Mouse (Mus musculus) brain, embryonic 18.5 days (tissue): ENCODE measurements around the gene Tlcd2.
"Not testable (repeated sequence)": the region's sequence is repeated elsewhere in the genome, so short reads cannot be mapped to it uniquely, and the experiment has no call there.

Experiments
- DNase-seq: peaks from one replicate; pipeline ENCODE4 v3.0.0-alpha.2; 2012; ENCODE audit warnings: low read depth, low spot score

Gene Tlcd2

DNA sequence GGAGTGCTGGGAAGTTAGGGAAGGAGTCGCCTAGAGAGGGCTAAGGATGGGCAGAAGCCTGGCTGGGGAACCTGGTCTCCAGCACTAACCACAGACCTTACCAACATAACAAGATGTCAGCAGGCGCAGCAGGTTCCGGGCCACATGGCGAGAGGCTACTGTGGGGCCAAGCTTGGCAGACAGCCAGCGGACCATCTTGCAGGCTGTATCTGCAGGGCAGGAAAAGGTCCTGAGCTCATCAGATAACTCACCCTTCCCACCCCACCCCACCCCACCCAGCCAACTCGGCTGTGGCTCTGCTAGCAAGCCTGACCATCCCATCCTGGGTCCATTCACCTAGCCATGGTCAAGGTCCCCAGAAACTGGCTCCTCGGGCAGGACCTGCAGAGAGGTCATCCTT lies 11.8 kb upstream of the Tlcd2 start:
- DNase-seq = no peak

DNA sequence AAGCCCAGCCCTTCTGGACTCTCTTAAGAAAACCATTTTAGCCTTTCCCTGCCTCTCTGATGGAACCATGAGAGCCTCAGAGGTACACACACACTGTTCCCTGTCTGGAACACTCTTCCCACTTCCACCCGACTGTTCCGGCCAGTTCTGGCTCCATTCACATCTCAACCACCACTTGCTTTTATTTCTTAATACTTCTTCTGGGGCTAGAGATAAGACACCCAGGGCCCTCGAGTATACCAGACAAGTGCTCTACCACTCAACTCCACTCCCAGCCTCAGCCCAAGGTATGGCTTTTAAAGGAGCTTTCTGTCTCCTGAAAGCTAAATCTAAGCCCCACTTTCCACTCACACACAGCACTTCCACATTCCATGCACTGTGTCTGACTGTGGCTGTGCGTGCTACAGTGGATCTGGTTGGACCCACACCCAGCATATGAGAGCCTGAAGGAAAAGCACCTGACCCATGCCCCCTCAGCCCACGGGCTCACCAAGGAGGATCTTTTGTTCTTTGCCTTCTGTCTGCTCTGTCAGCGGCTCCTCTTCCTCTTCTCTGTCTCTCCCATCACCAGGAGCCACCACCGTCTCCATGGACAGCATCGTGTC lies 11.1 kb upstream of the Tlcd2 start:
- DNase-seq = no peak

DNA sequence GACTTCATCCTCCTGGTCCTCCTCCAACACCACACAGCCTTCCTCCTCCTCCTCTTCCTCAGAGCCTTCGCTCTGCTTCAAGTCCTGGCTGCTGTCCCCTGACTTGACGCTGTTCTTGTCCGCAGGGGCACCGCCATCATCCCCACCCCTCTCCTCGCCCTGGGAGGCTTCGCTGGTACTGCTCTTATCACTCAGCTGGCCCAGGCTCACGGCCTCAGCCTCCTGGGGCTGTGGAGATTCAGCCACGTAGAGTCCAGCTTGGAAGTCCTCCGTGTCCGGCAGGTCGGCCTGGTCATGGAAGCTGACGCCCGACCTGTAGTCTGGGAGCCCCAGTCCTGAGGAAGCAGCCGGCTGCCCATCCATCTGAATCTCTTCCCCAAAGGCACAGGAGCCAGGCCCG lies 10.6 kb upstream of the Tlcd2 start:
- DNase-seq = no peak

DNA sequence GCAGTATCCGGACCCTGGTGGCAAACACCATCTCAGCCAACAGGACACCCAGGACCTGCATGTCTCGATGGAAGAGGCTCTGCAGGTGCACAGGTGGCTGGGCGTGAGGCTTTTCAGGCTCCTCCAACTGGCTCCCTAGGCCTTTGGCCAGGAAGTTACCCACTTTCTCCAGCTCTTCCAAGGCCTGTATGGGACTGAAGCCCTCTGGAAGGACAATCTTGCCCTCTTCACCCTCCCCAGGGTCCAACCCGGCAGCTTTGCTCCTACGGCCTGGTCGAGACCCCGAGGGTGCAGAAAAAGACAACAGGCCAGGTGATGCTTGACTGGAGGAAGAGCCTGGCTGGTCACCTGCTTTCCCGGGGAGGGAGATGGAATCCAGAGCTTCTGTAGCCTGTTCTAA lies 9.4 kb upstream of the Tlcd2 start:
- no peak for DNase-seq

DNA sequence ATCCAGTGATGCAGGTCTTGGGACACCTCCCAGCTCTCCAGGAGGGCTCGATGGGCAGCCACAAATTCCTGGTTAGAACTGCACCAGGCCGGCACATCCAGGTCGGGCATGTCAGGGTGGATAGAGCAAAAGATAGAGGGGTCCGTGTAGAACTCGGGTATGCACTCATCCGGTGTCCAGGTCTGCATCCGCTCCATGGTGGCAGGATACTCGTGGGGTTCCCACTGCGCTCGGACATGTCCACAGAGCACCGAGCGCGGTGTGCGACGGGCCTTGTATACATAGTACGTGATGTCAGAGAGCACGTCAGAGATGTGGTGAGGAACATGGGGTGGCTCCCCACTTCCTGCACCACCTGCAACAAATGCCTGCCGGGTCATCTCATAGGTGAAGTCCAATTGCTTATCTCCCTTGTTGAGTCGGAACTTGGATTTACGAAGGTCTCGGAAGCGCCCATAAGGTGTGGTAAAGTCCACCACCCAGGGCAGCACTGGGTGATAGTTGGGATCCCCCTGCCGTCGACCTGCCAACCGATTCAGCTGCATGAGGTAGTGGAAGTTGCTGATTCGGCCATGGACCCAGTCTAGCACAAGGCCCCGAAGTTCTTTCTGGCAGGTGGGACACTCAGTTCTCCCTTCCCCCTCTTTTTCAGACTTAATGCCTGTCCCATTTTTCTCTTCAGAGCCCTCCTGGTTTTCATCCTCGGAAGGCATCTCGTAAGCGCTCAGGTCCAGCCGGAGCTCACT lies 8.5 kb upstream of the Tlcd2 start:
- no peak for DNase-seq

DNA sequence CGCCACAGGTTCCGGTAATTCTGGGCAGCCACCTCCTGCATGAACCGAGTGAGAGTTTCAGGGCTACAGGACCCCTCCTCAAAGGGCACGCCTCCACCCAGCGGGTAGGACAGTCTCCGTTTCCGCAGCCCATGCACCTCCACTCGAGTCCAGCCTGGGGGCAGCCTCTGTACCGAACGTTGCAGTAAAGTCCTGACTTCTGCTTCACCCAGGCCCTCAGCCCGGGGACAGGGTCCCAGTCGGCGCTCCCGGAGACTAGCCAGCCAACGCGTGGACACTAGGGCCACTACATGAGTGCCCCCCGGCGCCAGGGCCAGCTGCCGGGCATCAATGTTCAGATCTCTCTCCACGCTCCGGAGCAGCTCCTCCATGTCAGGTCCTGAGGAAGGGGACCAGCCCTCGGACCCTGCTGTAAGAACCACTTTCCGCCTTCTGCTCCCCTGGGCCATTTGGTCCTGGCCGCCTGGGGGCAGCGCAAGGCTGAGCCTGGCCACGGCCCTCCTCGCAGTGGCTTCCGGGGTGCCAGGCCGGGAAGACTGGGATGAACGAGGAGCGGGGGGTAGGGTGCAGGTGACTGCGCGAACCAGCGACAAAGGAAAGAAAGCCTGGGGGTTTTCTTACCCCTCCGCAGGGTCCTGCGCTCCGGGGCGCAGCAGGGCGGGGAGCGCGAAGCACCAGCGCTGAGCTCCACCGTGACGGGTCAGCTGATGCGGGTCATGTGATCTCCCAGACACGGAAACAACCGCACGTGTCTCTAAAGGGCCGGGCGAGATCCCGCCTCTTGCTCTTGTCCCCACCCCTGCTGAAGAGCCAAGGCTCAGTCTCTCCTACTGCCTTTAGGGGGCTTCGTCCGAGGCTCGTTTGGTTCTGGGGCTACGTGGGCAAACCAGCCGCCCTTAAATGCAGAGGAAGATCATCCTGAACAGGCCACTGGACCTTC lies 7.3 kb upstream of the Tlcd2 start, which contains the start of gene Wdr81:
Gene Wdr81 (minus strand): TSS at position 727 of the 940 bp plus-strand sequence.
- peak; percentile 81 for DNase-seq

DNA sequence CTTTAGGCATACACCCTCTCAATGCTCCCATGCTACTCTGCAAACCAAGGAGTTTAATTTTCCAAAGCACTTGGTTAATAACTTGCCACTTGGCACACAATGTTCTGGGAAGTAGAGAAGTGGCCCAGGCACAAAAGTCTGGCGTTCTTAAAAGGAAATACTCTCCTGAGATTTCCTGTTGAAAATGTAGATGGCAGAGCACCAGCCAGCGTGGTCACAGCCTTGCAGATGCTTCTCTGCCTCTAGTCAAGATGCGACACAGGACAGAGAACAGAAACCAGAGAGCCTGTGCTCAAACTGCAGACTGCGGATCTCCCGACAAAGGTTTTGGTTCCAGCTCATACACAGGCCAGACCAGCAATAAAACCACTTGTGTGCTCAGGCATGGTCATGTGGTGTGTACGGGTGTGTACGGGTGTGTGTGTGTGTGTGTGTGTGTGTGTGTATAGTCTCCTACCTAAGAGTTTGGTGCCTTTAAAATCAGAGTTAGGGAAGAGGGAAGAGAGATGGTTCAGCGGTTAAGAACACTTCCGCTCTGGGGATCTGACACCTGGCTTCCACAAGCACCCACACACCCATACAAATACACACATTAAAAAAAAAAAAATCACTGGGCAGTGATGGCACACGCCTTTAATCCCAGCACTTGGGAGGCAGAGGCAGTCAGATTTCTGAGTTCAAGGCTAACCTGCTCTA lies 6.3 kb upstream of the Tlcd2 start:
- no peak for DNase-seq

DNA sequence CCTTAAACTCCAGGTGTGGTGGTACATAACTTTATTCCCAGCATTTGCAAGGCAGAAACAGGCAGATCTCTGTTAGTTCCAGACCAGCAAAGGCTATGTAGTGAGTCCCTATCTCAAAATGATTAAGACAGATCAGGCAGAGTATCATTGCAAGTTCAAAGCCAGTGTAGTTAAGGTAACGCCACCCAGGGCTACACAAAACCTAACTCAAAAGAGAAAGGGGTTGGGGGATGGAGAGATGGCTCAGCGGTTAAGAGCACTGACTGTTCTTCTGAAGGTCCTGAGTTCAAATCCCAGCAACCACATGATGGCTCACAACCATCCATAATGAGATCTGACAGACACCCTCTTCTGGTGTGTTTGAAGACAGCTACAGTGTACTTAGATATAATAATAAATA lies 5.5 kb upstream of the Tlcd2 start:
- not testable (repeated sequence) for DNase-seq

DNA sequence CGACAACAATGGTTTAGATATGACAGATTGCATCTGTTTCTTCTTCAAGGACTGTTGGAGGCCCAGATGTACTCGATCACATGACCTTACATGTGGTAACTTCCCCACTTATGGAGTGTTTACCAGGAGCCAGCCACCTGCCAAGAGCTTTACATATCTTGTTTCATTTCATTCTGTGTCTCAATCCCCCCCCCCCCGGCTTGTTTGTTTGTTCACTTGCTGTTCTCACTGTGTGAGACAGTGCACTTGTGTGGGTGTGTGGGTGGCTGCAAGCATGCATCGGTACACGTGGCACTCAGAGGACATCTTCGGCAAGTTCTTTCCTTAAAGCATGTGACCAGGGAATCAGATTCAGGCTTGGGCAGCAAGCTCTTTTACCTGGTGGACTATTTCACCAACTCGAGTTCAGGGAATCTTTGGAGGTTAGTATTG lies 5.1 kb upstream of the Tlcd2 start:
- DNase-seq = no peak

DNA sequence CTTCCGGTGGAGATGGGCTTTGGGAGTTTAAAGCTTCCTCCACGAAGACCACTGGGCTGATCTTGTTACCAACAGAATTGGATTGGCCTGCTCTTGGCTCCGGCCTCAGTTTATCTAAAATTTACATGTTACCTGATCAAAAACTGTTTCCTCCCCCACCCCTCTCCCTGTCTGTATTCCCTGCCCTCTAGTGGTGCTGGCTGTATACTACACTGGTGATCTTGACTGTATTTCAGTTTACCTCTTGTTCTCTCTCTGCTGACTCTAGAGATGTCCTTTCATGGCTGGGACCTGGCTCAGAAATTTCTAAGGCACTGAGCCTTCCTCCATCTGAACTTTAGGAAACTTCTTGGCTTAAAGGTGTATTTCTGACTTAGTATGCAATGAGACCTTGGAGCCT lies 3.3 kb upstream of the Tlcd2 start:
- no peak for DNase-seq

DNA sequence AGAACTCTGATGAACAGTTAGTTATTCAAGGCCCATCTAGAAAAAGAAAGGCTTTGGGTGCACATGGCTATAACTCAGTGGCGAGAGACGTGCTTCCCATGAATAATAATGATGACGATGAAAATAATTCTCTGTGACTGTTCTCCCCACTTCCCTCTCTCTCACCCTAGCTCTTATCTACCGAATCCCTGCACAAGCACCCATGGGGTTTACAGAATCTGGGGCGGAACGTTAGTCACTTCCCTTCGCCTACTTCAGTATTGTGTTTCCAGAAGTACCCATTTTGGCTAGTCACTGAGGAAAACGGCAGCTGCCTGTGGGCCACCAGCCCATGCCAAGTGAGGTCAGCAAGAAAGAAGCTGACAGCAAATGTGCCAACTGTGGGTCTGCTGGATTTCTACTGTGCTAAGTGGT lies 2.9 kb upstream of the Tlcd2 start:
- DNase-seq = no peak

DNA sequence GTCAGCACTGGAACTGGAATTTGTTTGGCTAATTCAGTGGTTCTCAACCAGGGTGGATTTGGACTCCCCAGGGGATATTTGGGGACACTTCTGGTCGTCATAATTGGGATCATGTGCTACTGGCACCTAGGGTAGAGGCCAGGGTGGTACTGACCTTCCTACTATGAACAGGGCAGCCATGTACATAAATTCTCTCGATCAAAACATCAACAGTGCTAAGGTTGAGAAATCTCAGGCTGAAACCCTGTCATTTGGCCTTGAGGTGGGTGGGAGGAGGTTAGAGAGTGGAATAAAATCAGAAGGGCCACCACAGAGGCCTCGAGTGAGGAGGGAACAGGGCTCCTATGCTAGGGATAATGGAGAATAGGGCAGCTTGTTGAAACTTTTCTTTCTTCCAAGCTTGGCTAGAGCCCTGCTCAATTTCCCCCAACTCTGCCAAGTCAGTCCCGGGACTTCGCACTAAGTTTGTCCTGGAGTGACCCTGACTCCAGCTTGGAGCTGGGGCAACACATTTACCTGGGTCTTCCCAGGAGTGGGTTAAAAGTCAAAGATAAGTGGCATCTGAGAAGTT lies 2.3 kb upstream of the Tlcd2 start:
- no peak for DNase-seq

DNA sequence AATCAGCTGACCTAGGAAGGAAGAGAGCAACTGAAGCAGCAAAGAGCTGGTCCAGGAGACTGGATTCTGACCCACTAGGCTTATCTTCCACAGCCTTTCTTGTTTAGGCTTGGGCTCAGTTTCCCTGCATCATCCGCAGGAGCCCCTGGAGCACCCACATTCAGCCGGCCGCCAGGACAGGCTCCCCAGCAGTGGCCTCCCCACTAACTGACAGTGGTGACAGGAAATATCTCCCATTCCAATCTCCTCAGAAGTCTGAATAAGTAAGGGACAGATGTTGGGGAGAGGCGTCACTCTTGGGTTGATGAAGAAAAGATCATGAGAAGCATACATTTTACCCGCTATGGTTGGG lies 1.8 kb upstream of the Tlcd2 start:
- no peak for DNase-seq

DNA sequence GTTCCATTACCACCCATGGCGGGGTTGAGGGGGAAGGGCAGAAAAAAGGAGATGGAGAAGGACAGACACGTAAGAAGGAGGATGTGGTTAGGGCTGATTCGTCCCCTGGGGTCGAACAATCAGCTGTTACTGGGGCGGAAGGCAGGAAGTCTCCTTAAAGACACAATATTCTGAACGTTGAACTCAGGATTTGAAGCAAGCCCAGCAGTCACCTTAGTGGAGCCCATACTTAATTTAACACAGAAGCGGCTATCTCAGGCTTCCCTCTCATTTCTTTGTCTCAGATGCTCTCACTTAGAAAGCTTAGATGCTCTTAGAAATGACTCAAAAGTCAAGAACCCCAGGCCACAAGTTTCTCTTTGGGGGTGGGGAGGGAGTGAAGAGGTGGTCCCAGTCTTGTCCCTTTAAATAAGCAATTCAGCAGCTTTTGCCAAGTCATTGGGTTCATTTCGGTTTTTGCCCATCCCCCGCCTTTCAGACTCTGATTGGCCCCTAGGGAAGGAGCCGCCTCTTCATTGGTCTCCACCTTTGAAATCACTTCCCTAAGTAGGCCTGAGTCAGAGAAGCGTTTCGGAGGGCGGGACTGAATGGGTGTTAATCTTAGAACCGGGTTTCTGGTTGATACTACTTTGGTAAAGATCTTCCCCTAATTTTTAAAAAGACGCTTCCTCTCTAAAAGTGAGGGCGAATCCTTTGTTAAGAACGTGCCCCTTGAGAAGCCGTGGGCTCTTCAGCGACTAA lies 1.2 kb upstream of the Tlcd2 start:
- peak; percentile 82 for DNase-seq

DNA sequence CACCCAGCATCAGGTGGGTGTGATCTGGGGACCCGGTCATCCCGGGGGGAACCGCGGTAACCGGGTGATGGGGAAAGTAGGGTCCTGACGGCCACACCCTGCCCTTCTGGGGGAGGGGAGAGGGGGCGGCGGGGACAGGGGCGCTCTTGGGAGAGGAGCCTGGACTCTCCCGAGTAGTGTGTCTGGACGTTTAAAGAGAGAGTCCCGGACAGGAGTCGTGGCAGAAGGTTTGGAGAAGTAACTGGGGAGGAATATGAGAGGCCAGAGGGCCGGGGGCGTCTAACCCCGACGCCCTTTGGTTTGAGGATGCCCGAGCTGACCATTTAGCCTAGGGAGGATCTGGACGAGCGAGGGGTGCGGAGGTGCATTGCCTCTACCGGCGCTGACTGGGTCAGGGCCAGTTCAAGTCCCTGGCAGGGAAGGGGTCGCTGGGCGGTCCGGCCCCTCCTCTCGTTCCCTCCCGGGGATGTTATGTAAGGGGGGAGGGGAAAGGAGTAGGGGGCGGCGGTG lies 283 bp downstream of the Tlcd2 start:
- no peak for DNase-seq

DNA sequence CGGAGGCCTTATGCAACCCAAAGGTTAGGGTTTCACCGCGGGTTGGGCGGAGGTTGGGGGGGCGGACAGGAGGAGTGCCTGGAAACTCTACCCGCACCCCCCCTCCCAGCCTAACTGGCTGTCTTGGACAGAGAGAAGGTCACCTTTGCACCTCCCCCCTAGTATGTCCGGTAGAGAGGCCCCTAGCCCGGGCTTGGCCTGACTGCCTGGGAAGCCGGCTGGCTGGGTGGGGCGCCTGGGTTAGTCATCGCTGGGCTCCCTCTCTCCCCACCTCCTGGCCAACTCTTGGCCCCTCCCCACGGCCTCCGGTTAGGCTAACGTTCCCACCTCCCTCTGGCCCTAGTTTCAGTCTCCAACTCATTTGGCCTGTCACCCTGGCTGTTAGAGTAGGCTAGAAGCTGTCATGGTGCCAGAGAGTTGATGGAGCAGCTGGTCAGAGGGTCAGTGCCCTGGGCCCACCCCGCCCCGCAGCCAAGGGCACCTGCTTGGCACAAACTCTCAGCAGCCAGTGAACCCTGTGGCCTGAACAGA lies 803 bp downstream of the Tlcd2 start:
- no peak for DNase-seq

DNA sequence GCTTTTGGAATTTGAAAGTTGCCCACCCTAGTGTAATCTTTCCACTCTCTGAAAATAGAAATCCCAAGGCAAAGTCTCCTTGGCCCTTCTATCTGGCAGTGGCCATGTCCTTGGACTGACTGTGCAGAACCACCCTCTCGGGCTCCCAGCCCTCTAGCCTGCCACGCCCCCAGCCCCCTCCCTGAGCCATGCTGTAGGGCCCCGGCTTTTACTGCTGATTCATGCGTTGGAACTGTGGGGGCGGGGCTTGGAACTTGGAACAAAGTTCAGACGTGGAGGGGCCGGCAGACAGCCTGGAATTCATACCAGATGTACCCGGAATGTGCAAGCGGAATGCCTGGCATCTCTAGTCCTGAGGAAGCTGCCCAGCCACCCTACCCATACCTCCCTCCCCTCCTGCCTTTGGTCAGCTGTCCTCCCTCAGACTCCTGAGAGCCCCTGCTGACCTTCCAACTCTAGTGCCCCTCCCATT lies 1.4 kb downstream of the Tlcd2 start:
- no peak for DNase-seq

DNA sequence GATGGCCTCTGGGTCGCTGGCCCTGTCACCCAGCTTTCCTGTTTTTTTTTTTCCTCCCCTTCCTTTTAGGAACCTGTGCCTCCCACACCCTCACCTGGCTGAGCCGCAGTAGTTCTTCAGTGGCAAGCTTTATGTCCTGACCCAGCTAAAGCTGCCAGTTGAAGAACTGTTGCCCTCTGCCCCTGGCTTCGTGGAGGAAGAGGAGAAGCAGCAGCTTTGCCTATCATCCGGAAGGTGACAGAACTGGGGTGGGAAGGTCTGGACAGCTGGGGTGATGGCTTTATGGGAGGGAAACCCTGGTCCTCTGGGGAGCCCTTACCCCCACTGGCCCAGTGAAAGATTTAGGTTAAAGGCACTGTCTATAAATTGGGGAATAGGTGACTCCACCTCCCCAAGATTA lies 2.1 kb downstream of the Tlcd2 start:
- no peak for DNase-seq

DNA sequence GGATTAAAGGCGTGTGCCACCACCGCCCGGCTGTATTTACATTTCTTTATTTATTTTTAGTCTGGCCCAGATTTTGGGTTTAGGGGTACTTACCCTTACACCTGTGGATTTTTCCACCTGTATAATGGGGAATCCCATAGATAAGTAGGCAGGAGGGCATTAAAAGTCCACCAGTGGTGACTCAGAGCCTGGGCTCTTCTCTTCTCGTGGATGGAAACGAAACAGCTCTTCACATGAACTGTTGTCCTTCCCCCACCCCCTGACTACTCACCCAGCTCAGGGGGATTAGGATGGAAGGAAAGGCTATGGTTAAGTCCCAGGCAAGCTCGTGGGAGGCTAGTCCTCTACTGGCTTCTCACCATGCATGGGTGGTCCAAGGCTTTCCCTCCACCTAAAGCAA lies 2.9 kb downstream of the Tlcd2 start:
- no peak for DNase-seq

DNA sequence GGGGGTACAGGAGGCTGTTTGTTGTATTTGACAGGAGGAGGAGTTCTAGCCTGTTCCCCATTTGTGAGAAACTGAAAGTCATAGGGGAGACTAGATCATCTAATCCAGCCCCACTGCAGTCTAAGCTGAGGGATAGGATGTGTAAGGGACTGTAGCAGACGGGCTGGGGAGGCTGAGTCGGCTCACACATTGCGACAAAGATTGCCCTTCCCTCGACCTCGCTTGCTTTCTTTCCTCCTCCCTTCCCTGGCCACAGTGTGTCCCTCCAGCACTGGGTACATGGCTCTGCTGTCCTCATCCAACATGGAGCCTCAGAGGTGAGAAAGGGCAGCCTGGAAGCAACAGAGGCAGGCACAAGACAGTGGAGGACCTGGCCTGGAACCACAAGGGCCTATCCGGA lies 3.5 kb downstream of the Tlcd2 start:
- no peak for DNase-seq
